Mouse (Mus musculus) liver, embryonic 14.5 days (tissue): ENCODE measurements around the gene Ankfn1.

ENCODE experiments used
- CTCF ChIP-seq: IDR thresholded peaks from 2 replicates; pipeline ENCODE4 v1.5.1; 2016; ENCODE audit warnings: antibody characterized with exemption, low read depth, control low read depth
- EP300 ChIP-seq: IDR thresholded peaks from 2 replicates; pipeline ENCODE4 v1.6.1; 2016; ENCODE audit warnings: antibody characterized with exemption, low read depth

GRCm38 (mm10) chr11:89419863-89420262 is 357.6 kb downstream of the Ankfn1 start:
- TF ChIP-seq EP300 (no peak), CTCF (no peak)
